Comparison of ENCODE assay signal across 11 mouse cellular contexts in the genomic region with DNA sequence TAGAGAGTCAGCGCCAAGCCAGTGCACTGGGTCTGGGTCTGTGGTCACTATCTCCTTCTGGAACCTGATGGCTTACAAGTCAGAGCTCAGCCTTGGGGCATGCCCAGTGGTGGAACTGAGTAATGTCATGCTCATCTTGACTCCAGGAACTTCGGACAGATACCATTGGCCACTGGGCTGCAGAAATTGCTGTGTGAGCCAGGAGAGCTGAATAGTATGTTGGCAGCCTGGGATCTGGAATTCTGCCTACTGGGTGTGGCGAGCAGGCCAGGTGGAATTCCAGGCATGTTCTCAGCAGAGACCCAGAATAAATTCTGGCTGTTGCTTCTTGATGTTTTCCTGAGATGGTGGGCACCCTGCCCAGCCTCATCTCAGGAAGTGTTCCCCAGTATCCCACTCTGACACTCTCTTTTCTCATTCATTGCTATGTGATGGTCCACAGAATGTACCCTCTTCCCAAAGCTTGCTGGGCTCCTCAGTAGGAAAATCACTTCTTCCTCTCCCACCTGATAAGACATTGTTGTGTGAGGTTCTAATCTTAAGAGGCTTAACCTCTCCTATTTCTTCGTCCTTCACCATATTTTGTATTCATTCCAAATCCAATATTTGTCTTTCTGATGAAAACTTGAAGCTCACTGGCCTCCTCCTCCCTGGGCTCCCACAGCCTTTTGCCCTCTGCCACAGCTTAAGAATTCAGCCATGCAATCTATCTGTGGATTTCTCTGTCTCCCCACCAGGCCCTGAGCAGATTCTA. TPM values are rescaled to one million over a fixed set of nuclear protein-coding genes. Genes with fewer than 3 reads are reported as not detected.
DNase-seq lines count a peak whose midpoint lies in the region; ATAC-seq and TF ChIP-seq lines count a peak whose summit lies in the region.
"Had no signal": no experiment of that assay in that cellular context is flagged by ENCODE, and none has a peak within 500 bp of the region (broad histone marks: within the 10 kb centered on the region; RNA-seq: fewer than 3 reads in every experiment).

No protein-coding gene starts in this region.

- no peak overlapping the region for H3K4me3 ChIP-seq in liver, postnatal 0 days (ENCODE audit: low read depth, low read length)
- H3K4me3 ChIP-seq: forebrain, embryonic 13.5 days; liver, embryonic 13.5 days; neural tube, embryonic 12.5 days had no signal

- H3K27ac ChIP-seq in liver, postnatal 0 days (ENCODE audit: low read depth): no peak overlapping the region
- H3K27ac ChIP-seq: forebrain, embryonic 13.5 days; liver, embryonic 13.5 days; neural tube, embryonic 12.5 days had no signal

- H3K4me2 ChIP-seq in liver, postnatal 0 days (ENCODE audit: low read depth, low read length): no peak overlapping the region
- H3K4me2 ChIP-seq: forebrain, embryonic 13.5 days; liver, embryonic 13.5 days; neural tube, embryonic 12.5 days had no signal

- no peaks in the 10 kb centered on the region for H3K27me3 ChIP-seq in liver, postnatal 0 days (ENCODE audit: insufficient read depth, low read length)
- H3K27me3 ChIP-seq: forebrain, embryonic 13.5 days; liver, embryonic 13.5 days; neural tube, embryonic 12.5 days had no signal

- H3K9ac ChIP-seq in liver, postnatal 0 days (replicated peaks): no peak overlapping the region
- H3K9ac ChIP-seq: forebrain, embryonic 13.5 days; liver, embryonic 13.5 days; neural tube, embryonic 12.5 days had no signal

- TF ChIP-seq EP300 in liver, postnatal 0 days (IDR thresholded peaks at IDR 0.05; ENCODE audit: low read depth): no peak

- no peak for TF ChIP-seq CTCF in liver, postnatal 0 days (IDR thresholded peaks at IDR 0.05; ENCODE audit: low read depth)

- 0 out of 2 replicates have a peak, but pooled peaks have one; percentile 42 for ATAC-seq in common myeloid progenitor, adult 5-6 weeks (replicated peaks; ENCODE audit: low read depth, poor library complexity, severe bottlenecking)
- ATAC-seq in liver, postnatal 0 days: no peak
- ATAC-seq: forebrain, embryonic 13.5 days had no signal

- H3K9me3 ChIP-seq in liver, postnatal 0 days (ENCODE audit: low read length): no peaks in the 10 kb centered on the region
- H3K9me3 ChIP-seq: forebrain, embryonic 13.5 days; liver, embryonic 13.5 days; neural tube, embryonic 12.5 days had no signal

- no peaks in the 10 kb centered on the region for H3K4me1 ChIP-seq in liver, postnatal 0 days (ENCODE audit: insufficient read depth)
- H3K4me1 ChIP-seq: liver, embryonic 13.5 days; neural tube, embryonic 12.5 days had no signal

- peak; percentile 24 to 35 for DNase-seq in cerebellum, adult 18-20 months
- DNase-seq in cerebellum, postnatal 4 days (ENCODE audit: low spot score in 2 of 2): no peak
- DNase-seq in 3T3-L1 (ENCODE audit: low read depth, low spot score): peak; percentile 77
- peak; percentile 63 to 69 for DNase-seq in kidney, postnatal 36 days
- no peak for DNase-seq in T-cell, adult 2 months (ENCODE audit: low spot score)
- DNase-seq in testis, postnatal 10 days (ENCODE audit: low spot score): no peak
- no peak for DNase-seq in liver, postnatal 0 days
- DNase-seq: liver, embryonic 13.5 days had no signal

- 63% methylated on average over 4 of the region's 4 CpGs for WGBS in liver, postnatal 0 days (ENCODE audit: insufficient replicate concordance)

- no peaks in the 10 kb centered on the region for H3K36me3 ChIP-seq in liver, postnatal 0 days (replicated peaks; ENCODE audit: insufficient read depth, low read length)
- H3K36me3 ChIP-seq: liver, embryonic 13.5 days; neural tube, embryonic 12.5 days had no signal

RNA-seq across cellular contexts. Expression of a gene that starts 41.6 kb away (rescaled TPM):
- total RNA-seq in common myeloid progenitor, adult 5-6 weeks (2017): 68.3 and 107 TPM in 2 replicates
- 53.8 and 53.9 TPM in 2 replicates for polyA plus RNA-seq in liver, postnatal 0 days (2015; fragmentation: Nextera tagmentation; extraction: Ambion mirVana)

Comparison
In these comparisons a context has a peak if more than half of its experiments do, and no peak if none do; other contexts are left out.
1. DNase-seq: peak in cerebellum, adult 18-20 months (2 of 2), 3T3-L1 (single experiment) and kidney, postnatal 36 days (2 of 2); none in cerebellum, postnatal 4 days (0 of 2), T-cell, adult 2 months (single experiment), testis, postnatal 10 days (single experiment) and liver, postnatal 0 days (single experiment).